Mouse (Mus musculus): ENCODE measurements around the gene Fosb. TPM values are rescaled to one million over a fixed set of nuclear protein-coding genes. Genes with fewer than 3 reads are reported as not detected.

Gene Fosb
- total and polyA plus RNA-seq, 2 experiments from 2014 or later: 0.36 to 5.1 TPM

DNA sequence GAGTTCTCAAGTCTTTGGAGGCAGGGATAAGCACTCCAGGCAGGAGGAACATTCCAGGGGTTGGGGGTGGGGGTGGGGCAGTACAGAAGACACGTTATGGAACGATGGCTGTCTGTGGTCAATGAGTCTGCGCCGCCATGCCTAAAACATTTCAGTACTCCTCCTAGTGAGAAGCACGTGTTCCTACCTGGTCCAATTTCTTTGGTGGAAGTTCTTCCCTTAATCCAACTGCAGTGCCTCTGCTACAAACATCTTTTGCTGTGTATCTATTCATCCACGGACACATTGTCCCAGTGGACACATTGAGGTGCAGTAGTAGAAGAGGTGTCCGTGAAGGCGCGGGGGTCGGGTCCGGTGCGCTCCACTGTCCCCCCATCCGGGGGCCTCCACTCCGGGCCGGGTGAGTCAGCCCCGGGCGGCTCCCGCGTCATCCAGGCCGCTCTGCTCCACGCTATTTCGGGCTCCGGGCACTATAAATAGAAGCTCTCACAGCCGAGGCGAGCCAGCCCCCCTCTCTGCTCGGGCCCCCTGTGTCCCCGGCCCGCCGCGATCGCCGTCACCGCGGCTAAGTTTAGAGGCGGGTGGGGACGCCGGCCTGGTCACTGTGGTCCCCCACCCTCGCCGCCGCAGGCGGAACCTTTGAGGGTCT, 32.0 kb upstream of the Fosb start:
- ATAC-seq: no peak
- peaks cover 19% of the 10 kb centered on the region for H3K4me1 ChIP-seq (ENCODE audit: insufficient read depth)
- TF ChIP-seq CTCF (IDR thresholded peaks at IDR 0.05; ENCODE audit: low read depth): no peak
- peak overlapping the region; percentile 41 for H3K4me3 ChIP-seq (ENCODE audit: low read depth, low read length)
- H3K9me3 ChIP-seq (ENCODE audit: low read length): no peaks in the 10 kb centered on the region
- no peak for DNase-seq
- no peak overlapping the region for H3K27ac ChIP-seq (ENCODE audit: low read depth, low read length)
- H3K36me3 ChIP-seq (ENCODE audit: insufficient read depth): no peaks in the 10 kb centered on the region
- peak overlapping the region; percentile 41 for H3K9ac ChIP-seq
- no peaks in the 10 kb centered on the region for H3K27me3 ChIP-seq (ENCODE audit: insufficient read depth, low read length)
- under 1% methylated on average over 41 of the region's 41 CpGs for WGBS
- peak overlapping the region; percentile 94 for H3K4me2 ChIP-seq (ENCODE audit: low read depth)

GRCm38 (mm10) chr7:19341250-19341649, 31.4 kb upstream of the Fosb start:
- Histone ChIP-seq H3K4me1 (ENCODE audit: insufficient read depth) (peaks cover 19% of the 10 kb centered on the region), H3K4me2 (ENCODE audit: low read depth) (peak overlapping the region; percentile 94), H3K27ac (ENCODE audit: low read depth, low read length) (no peak overlapping the region), H3K9ac (no peak overlapping the region), H3K9me3 (ENCODE audit: low read length) (no peaks in the 10 kb centered on the region), H3K4me3 (ENCODE audit: low read depth, low read length) (peak overlapping the region; percentile 41; the same call in 1 of the 2 replicates), H3K36me3 (ENCODE audit: insufficient read depth) (no peaks in the 10 kb centered on the region), H3K27me3 (ENCODE audit: insufficient read depth, low read length) (no peaks in the 10 kb centered on the region)
- ATAC-seq (no peak), DNase-seq (no peak)
- WGBS: 27% methylated on average over 10 of the region's 10 CpGs
- no peak for TF ChIP-seq CTCF (IDR thresholded peaks at IDR 0.05; ENCODE audit: low read depth)

GRCm38 (mm10) chr7:19338596-19338995, 28.7 kb upstream of the Fosb start:
- Histone ChIP-seq H3K4me1 (ENCODE audit: insufficient read depth) (peaks cover 5% of the 10 kb centered on the region; the same call in 1 of the 2 replicates), H3K27ac (ENCODE audit: low read depth, low read length) (no peak overlapping the region), H3K9me3 (ENCODE audit: low read length) (no peaks in the 10 kb centered on the region), H3K4me3 (ENCODE audit: low read depth, low read length) (no peak overlapping the region), H3K36me3 (ENCODE audit: insufficient read depth) (no peaks in the 10 kb centered on the region), H3K4me2 (ENCODE audit: low read depth) (no peak overlapping the region), H3K9ac (no peak overlapping the region), H3K27me3 (ENCODE audit: insufficient read depth, low read length) (no peaks in the 10 kb centered on the region)
- 64% methylated on average over 7 of the region's 7 CpGs for WGBS
- no peak for DNase-seq
- ATAC-seq: no peak
- no peak for TF ChIP-seq CTCF (IDR thresholded peaks at IDR 0.05; ENCODE audit: low read depth)

GRCm38 (mm10) chr7:19338060-19338459, 28.2 kb upstream of the Fosb start:
- H3K4me3 ChIP-seq (ENCODE audit: low read depth, low read length): no peak overlapping the region
- no peak for DNase-seq
- 69% methylated on average over 2 of the region's 2 CpGs for WGBS

DNA sequence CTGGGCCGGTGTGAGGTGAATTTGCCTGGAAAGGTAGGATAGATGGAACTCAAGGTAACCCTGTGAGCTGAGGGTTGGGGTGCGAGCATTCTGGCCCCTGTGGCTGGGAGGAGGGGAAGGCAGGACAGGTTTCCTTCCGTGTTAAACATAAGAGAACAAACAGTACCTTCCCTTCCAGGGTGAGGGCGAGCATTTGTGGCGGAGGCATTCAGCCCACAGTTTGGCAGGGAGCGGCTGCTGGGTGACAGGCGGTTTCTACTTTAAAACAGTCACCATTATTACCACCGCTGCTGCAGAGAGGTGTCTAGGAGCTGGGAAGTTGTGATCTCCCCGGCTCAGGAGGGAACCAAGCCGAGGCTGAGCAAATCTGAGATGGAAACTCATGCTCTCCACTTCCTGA, 27.3 kb upstream of the Fosb start:
- Histone ChIP-seq H3K9me3 (ENCODE audit: low read length) (no peaks in the 10 kb centered on the region), H3K4me3 (ENCODE audit: low read depth, low read length) (no peak overlapping the region), H3K36me3 (ENCODE audit: insufficient read depth) (no peaks in the 10 kb centered on the region), H3K27me3 (ENCODE audit: insufficient read depth, low read length) (no peaks in the 10 kb centered on the region), H3K27ac (ENCODE audit: low read depth, low read length) (no peak overlapping the region), H3K4me1 (ENCODE audit: insufficient read depth) (peaks cover 9% of the 10 kb centered on the region; the same call in 1 of the 2 replicates), H3K9ac (no peak overlapping the region), H3K4me2 (ENCODE audit: low read depth) (no peak overlapping the region)
- WGBS: 68% methylated on average over 10 of the region's 10 CpGs
- TF ChIP-seq CTCF (IDR thresholded peaks at IDR 0.05; ENCODE audit: low read depth): no peak
- ATAC-seq (no peak), DNase-seq (no peak)

More at GRCm38 (mm10) chr7:19338060-19338459, 28.2 kb upstream of the Fosb start:
- no peak overlapping the region for H3K27ac ChIP-seq (ENCODE audit: low read depth, low read length)
- H3K27me3 ChIP-seq (ENCODE audit: insufficient read depth, low read length): no peaks in the 10 kb centered on the region
- no peaks in the 10 kb centered on the region for H3K36me3 ChIP-seq (ENCODE audit: insufficient read depth)
- H3K4me1 ChIP-seq (ENCODE audit: insufficient read depth): peaks cover 5% of the 10 kb centered on the region; the same call in 1 of the 2 replicates
- TF ChIP-seq CTCF (IDR thresholded peaks at IDR 0.05; ENCODE audit: low read depth): no peak
- no peak for ATAC-seq
- no peaks in the 10 kb centered on the region for H3K9me3 ChIP-seq (ENCODE audit: low read length)
- no peak overlapping the region for H3K4me2 ChIP-seq (ENCODE audit: low read depth)
- no peak overlapping the region for H3K9ac ChIP-seq

GRCm38 (mm10) chr7:19335583-19335982, 25.7 kb upstream of the Fosb start:
- WGBS: 47% methylated on average over 3 of the region's 3 CpGs
- ATAC-seq (no peak), DNase-seq (no peak)
- no peak overlapping the region for H3K4me3 ChIP-seq (ENCODE audit: low read depth, low read length)
- TF ChIP-seq CTCF (IDR thresholded peaks at IDR 0.05; ENCODE audit: low read depth): no peak
- no peak overlapping the region for H3K4me2 ChIP-seq (ENCODE audit: low read depth)
- H3K9ac ChIP-seq: no peak overlapping the region
- peaks cover 5% of the 10 kb centered on the region; the same call in 1 of the 2 replicates for H3K4me1 ChIP-seq (ENCODE audit: insufficient read depth)
- no peaks in the 10 kb centered on the region for H3K9me3 ChIP-seq (ENCODE audit: low read length)
- H3K27me3 ChIP-seq (ENCODE audit: insufficient read depth, low read length): no peaks in the 10 kb centered on the region
- H3K36me3 ChIP-seq (ENCODE audit: insufficient read depth): no peaks in the 10 kb centered on the region
- no peak overlapping the region for H3K27ac ChIP-seq (ENCODE audit: low read depth, low read length)

GRCm38 (mm10) chr7:19332709-19333352, 23.0 kb upstream of the Fosb start:
- peak overlapping the region; percentile 67 for H3K4me3 ChIP-seq (ENCODE audit: low read depth, low read length)
- H3K9ac ChIP-seq: peak overlapping the region; percentile 78
- peak; percentile 85 for DNase-seq
- H3K4me2 ChIP-seq (ENCODE audit: low read depth): peak overlapping the region; percentile 90
- no peaks in the 10 kb centered on the region for H3K36me3 ChIP-seq (ENCODE audit: insufficient read depth)
- 2% methylated on average over 52 of the region's 52 CpGs for WGBS
- H3K9me3 ChIP-seq (ENCODE audit: low read length): no peaks in the 10 kb centered on the region
- 0 out of 2 replicates have a peak, but pooled peaks have one; percentile 6 for TF ChIP-seq CTCF (IDR thresholded peaks at IDR 0.05; ENCODE audit: low read depth)
- peaks cover 5% of the 10 kb centered on the region; the same call in 1 of the 2 replicates for H3K4me1 ChIP-seq (ENCODE audit: insufficient read depth)
- peak overlapping the region; percentile 75 for H3K27ac ChIP-seq (ENCODE audit: low read depth, low read length)
- ATAC-seq: peak; percentile 85
- no peaks in the 10 kb centered on the region for H3K27me3 ChIP-seq (ENCODE audit: insufficient read depth, low read length)

Data from forebrain, postnatal 0 days (tissue).